Mouse (Mus musculus): ENCODE results near the gene Col4a4. TPM values are rescaled to one million over a fixed set of nuclear protein-coding genes. Genes with fewer than 3 reads are reported as not detected.

Col4a4 gene
- total RNA-seq, 2 experiments from 2014 or later: 7.0 to 8.6 TPM

GRCm38 (mm10) chr1:82411521-82411920, 175.1 kb downstream of the Col4a4 start:
- DNase-seq: no peak

- DNase-seq: no peak
Observed at GRCm38 (mm10) chr1:82410548-82410947, 176.1 kb downstream of the Col4a4 start.

- DNase-seq: no peak
Observed at GRCm38 (mm10) chr1:82409271-82409670, 177.4 kb downstream of the Col4a4 start.

GRCm38 (mm10) chr1:82407786-82408185, 178.9 kb downstream of the Col4a4 start:
- no peak for DNase-seq

Other genes starting within 250 kb of the Col4a4 start
- 1 to 10 TPM; 2.9 to 4.5 TPM for gene Col4a3, start 72 bp upstream of the Col4a4 start, total RNA-seq (2021)
- 100 to 1,000 TPM; 118 to 136 TPM for gene Mff, start 138.0 kb upstream of the Col4a4 start, total RNA-seq (2021)
- gene Tm4sf20, start 181.6 kb upstream of the Col4a4 start, total RNA-seq (2021): not detected
- not detected for gene Gm47791, start 184.4 kb upstream of the Col4a4 start, total RNA-seq (2021)